Mouse (Mus musculus): Measurements from ENCODE around the gene Olfr1362.

Gene Olfr1362

GRCm38 (mm10) chr13:21613922-21614321 lies at the start of gene Olfr1362:
TSS of gene Olfr1362 (minus strand) at chr13:21614022.
- no peak for DNase-seq

- DNase-seq = no peak
These were observed 49.5 kb upstream of the Olfr1362 start, which contains the start of gene Olfr1361 for GRCm38 (mm10) chr13:21663286-21663685. TSS of gene Olfr1361 (minus strand) at chr13:21663386.

- no peak for DNase-seq
These were observed 28.6 kb upstream of the Olfr1362 start, which contains the start of gene Olfr11 for GRCm38 (mm10) chr13:21642418-21642817. TSS of gene Olfr11 (minus strand) at chr13:21642518.

GRCm38 (mm10) chr13:21591618-21592017 lies 22.2 kb downstream of the Olfr1362 start:
- DNase-seq = no peak

GRCm38 (mm10) chr13:21581659-21582058 lies 32.2 kb downstream of the Olfr1362 start, which contains the start of gene Olfr1364:
TSS of gene Olfr1364 (minus strand) at chr13:21581759.
- DNase-seq = no peak

Measured in kidney, adult 11 months (tissue).